Mouse (Mus musculus) lung, postnatal 0 days (tissue): ENCODE measurements around the gene Cd3eap. TPM values are rescaled to one million over a fixed set of nuclear protein-coding genes. Genes with fewer than 3 reads are reported as not detected.

Experiments
- ATAC-seq: fragments of 200-750 bp; cut with Nextera tagmentation; 2 replicates; pipeline ENCODE4 v1.8.0; 2017; ENCODE audit warnings: moderate library complexity
- DNase-seq: peaks from one replicate; pipeline ENCODE4 v3.0.0-alpha.2; 2016; ENCODE audit warnings: low spot score
- H3K27ac ChIP-seq: fragments of 300-500 bp; sonication (generic); 2 replicates; pipeline ENCODE4 v1.5.1; 2014; ENCODE audit warnings: antibody characterized with exemption, mild to moderate bottlenecking, low read length, mixed read lengths
- H3K27me3 ChIP-seq: fragments of 300-500 bp; sonication (generic); replicated peaks from 2 replicates; pipeline ENCODE4 v1.6.1; 2014; ENCODE audit warnings: low read length, mixed read lengths; ENCODE audit not compliant: insufficient read depth
- H3K36me3 ChIP-seq: fragments of 300-500 bp; sonication (generic); 2 replicates; pipeline ENCODE4 v1.6.1; 2014; ENCODE audit warnings: low read length, mixed read lengths; ENCODE audit not compliant: insufficient read depth
- H3K4me1 ChIP-seq: fragments of 300-500 bp; sonication (generic); 2 replicates; pipeline ENCODE4 v1.6.1; 2014; ENCODE audit warnings: antibody characterized with exemption, low read depth, low read length, mixed read lengths; ENCODE audit not compliant: insufficient read depth
- H3K4me2 ChIP-seq: fragments of 300-500 bp; sonication (generic); replicated peaks from 2 replicates; pipeline ENCODE4 v1.6.1; 2014; ENCODE audit warnings: low read depth, mild to moderate bottlenecking, low read length, moderate library complexity, mixed read lengths
- H3K4me3 ChIP-seq: fragments of 300-500 bp; sonication (generic); 2 replicates; pipeline ENCODE4 v1.5.1; 2014; ENCODE audit warnings: low read depth, low read length
- H3K9ac ChIP-seq: fragments of 300-500 bp; sonication (generic); replicated peaks from 2 replicates; pipeline ENCODE4 v1.6.1; 2014; ENCODE audit warnings: low read depth, mild to moderate bottlenecking
- H3K9me3 ChIP-seq: fragments of 300-500 bp; sonication (generic); 2 replicates; pipeline ENCODE4 v1.6.1; 2016; ENCODE audit warnings: low read length, mixed read lengths
- CTCF ChIP-seq: IDR thresholded peaks from 2 replicates; pipeline ENCODE4 v1.5.1; 2016; ENCODE audit warnings: antibody characterized with exemption, mild to moderate bottlenecking
- EP300 ChIP-seq: IDR thresholded peaks from 2 replicates; pipeline ENCODE4 v1.6.1; 2016; ENCODE audit warnings: antibody characterized with exemption, mild to moderate bottlenecking, control low read depth
- WGBS: fragments of 180-500 bp; shearing (Covaris S2); extraction: QIAGEN DNeasy Blood & Tissue Kit; methylation state at CpG from one replicate; pipeline ENCODE4 v1.1.7; 2014; 5-methylcytosine and 5-hydroxymethylcytosine counted together
- polyA plus RNA-seq: library from polyadenylated mRNA; unstranded; fragments of >200 nt; fragmentation: Nextera tagmentation; extraction: Ambion mirVana; gene quantifications from 2 replicates; pipeline ENCODE4 v1.2.1, GENCODE M21; 2015

Gene Cd3eap
- polyA plus RNA-seq, 1 experiment from 2014 or later: 7.6 TPM

GRCm38 (mm10) chr7:19324221-19324620 lies 35.1 kb downstream of the Cd3eap start:
- no peaks in the 10 kb centered on the region for H3K27me3 ChIP-seq
- ATAC-seq (no peak), DNase-seq (no peak)
- H3K4me3 ChIP-seq: no peak overlapping the region
- H3K9ac ChIP-seq: no peak overlapping the region
- TF ChIP-seq CTCF (no peak), EP300 (no peak)
- H3K27ac ChIP-seq: no peak overlapping the region
- H3K4me2 ChIP-seq: no peak overlapping the region
- H3K4me1 ChIP-seq: peaks cover 11% of the 10 kb centered on the region
- no peaks in the 10 kb centered on the region for H3K36me3 ChIP-seq
- WGBS: 84% methylated on average over 11 of the region's 11 CpGs
- H3K9me3 ChIP-seq: no peaks in the 10 kb centered on the region

GRCm38 (mm10) chr7:19322489-19322888 lies 36.8 kb downstream of the Cd3eap start:
- WGBS: 33% methylated on average over 9 of the region's 9 CpGs
- Histone ChIP-seq H3K36me3 (no peaks in the 10 kb centered on the region), H3K9ac (no peak overlapping the region), H3K27me3 (peaks cover 4% of the 10 kb centered on the region; the same call in 1 of the 2 replicates), H3K27ac (no peak overlapping the region), H3K4me1 (peaks cover 11% of the 10 kb centered on the region; the same call in 1 of the 2 replicates), H3K4me2 (no peak overlapping the region), H3K4me3 (no peak overlapping the region), H3K9me3 (no peaks in the 10 kb centered on the region)
- ATAC-seq (no peak), DNase-seq (no peak)
- no peak for TF ChIP-seq EP300
- TF ChIP-seq CTCF: no peak

- no peaks in the 10 kb centered on the region for H3K9me3 ChIP-seq
- H3K36me3 ChIP-seq: no peaks in the 10 kb centered on the region
- H3K4me1 ChIP-seq: peaks cover 7% of the 10 kb centered on the region; the same call in 1 of the 2 replicates
- no peak overlapping the region for H3K4me2 ChIP-seq
- ATAC-seq (no peak), DNase-seq (peak; percentile 38)
- no peak overlapping the region for H3K9ac ChIP-seq
- TF ChIP-seq EP300: no peak
- no peak for TF ChIP-seq CTCF
- H3K4me3 ChIP-seq: no peak overlapping the region
- peaks cover 4% of the 10 kb centered on the region; the same call in 1 of the 2 replicates for H3K27me3 ChIP-seq
- H3K27ac ChIP-seq: no peak overlapping the region
- 34% methylated on average over 5 of the region's 5 CpGs for WGBS
These were observed 37.8 kb downstream of the Cd3eap start for GRCm38 (mm10) chr7:19321464-19321863.

GRCm38 (mm10) chr7:19320637-19321036 lies 38.6 kb downstream of the Cd3eap start:
- no peak for DNase-seq
- H3K9ac ChIP-seq: no peak overlapping the region

GRCm38 (mm10) chr7:19319906-19320305 lies 39.4 kb downstream of the Cd3eap start:
- Histone ChIP-seq H3K27ac (peak overlapping the region; percentile 5; the same call in 1 of the 2 replicates), H3K9me3 (no peaks in the 10 kb centered on the region), H3K27me3 (peaks cover 4% of the 10 kb centered on the region; the same call in 1 of the 2 replicates), H3K36me3 (no peaks in the 10 kb centered on the region), H3K4me3 (peak overlapping the region; percentile 34), H3K9ac (peak overlapping the region; percentile 10; the same call in 1 of the 2 replicates), H3K4me2 (peak overlapping the region; percentile 65), H3K4me1 (peaks cover 3% of the 10 kb centered on the region; the same call in 1 of the 2 replicates)
- 4% methylated on average over 41 of the region's 41 CpGs for WGBS
- DNase-seq (peak; percentile 99), ATAC-seq (peak; percentile 97)
- TF ChIP-seq EP300 (no peak), CTCF (peak; percentile 45)

More at GRCm38 (mm10) chr7:19320637-19321036, 38.6 kb downstream of the Cd3eap start:
- Histone ChIP-seq H3K4me3 (no peak overlapping the region), H3K27me3 (peaks cover 4% of the 10 kb centered on the region; the same call in 1 of the 2 replicates), H3K4me2 (peak overlapping the region; percentile 65), H3K36me3 (no peaks in the 10 kb centered on the region), H3K27ac (no peak overlapping the region), H3K9me3 (no peaks in the 10 kb centered on the region), H3K4me1 (peaks cover 4% of the 10 kb centered on the region; the same call in 1 of the 2 replicates)
- WGBS: 22% methylated on average over 7 of the region's 7 CpGs
- no peak for ATAC-seq
- no peak for TF ChIP-seq EP300
- TF ChIP-seq CTCF: no peak

GRCm38 (mm10) chr7:19319458-19319857 lies 39.8 kb downstream of the Cd3eap start:
- Histone ChIP-seq H3K4me3 (peak overlapping the region; percentile 34), H3K4me1 (peaks cover 3% of the 10 kb centered on the region; the same call in 1 of the 2 replicates), H3K36me3 (no peaks in the 10 kb centered on the region), H3K27ac (peak overlapping the region; percentile 5; the same call in 1 of the 2 replicates), H3K27me3 (peaks cover 4% of the 10 kb centered on the region; the same call in 1 of the 2 replicates), H3K9me3 (no peaks in the 10 kb centered on the region), H3K4me2 (peak overlapping the region; percentile 65), H3K9ac (peak overlapping the region; percentile 2; the same call in 1 of the 2 replicates)
- no peak for TF ChIP-seq CTCF
- TF ChIP-seq EP300: no peak
- peak; percentile 37 for ATAC-seq
- WGBS: 19% methylated on average over 9 of the region's 9 CpGs
- peak; percentile 32 for DNase-seq
